Mouse (Mus musculus) left cerebral cortex, adult 8-10 months (tissue): ENCODE results near the gene Mrc1. TPM values are rescaled to one million over a fixed set of nuclear protein-coding genes. Genes with fewer than 3 reads are reported as not detected.
"Not testable (repeated sequence)": the region's sequence is repeated elsewhere in the genome, so short reads cannot be mapped to it uniquely, and the experiment has no call there.

Experiments
- DNase-seq, 2 experiments: peaks; one replicate each; pipeline ENCODE4 v3.0.0; 2022; ENCODE audit warnings: low spot score in 2 of 2
- total RNA-seq, 4 experiments: library from RNA; stranded (reverse); gene quantifications; 2 replicates each; pipeline ENCODE4 v1.2.4; 2022

Gene Mrc1
- 1 to 10 TPM; 3.2 to 5.0 (median 4.3) TPM for total RNA-seq

GRCm38 (mm10) chr2:14229149-14229548, at the start of gene Mrc1:
Gene Mrc1 (plus strand): TSS chr2:14229392.
- no peak for DNase-seq

- DNase-seq, result no peak
Measured at GRCm38 (mm10) chr2:14184375-14184774, 44.8 kb upstream of the Mrc1 start.

- DNase-seq, result no peak
Measured at GRCm38 (mm10) chr2:14190684-14191083, 38.5 kb upstream of the Mrc1 start.

- DNase-seq, result no peak
Measured at GRCm38 (mm10) chr2:14191601-14192000, 37.6 kb upstream of the Mrc1 start.

GRCm38 (mm10) chr2:14192046-14192445, 37.1 kb upstream of the Mrc1 start:
- DNase-seq, result no peak

- DNase-seq, result not testable (repeated sequence)
Measured at GRCm38 (mm10) chr2:14198325-14198903, 30.8 kb upstream of the Mrc1 start.

- no peak for DNase-seq
Measured at GRCm38 (mm10) chr2:14199621-14200020, 29.6 kb upstream of the Mrc1 start.

GRCm38 (mm10) chr2:14200879-14201445, 28.2 kb upstream of the Mrc1 start:
- not testable (repeated sequence) for DNase-seq

GRCm38 (mm10) chr2:14204308-14204707, 24.9 kb upstream of the Mrc1 start:
- DNase-seq, result no peak

GRCm38 (mm10) chr2:14206798-14207197, 22.4 kb upstream of the Mrc1 start:
- no peak for DNase-seq

- no peak for DNase-seq
Measured at GRCm38 (mm10) chr2:14210731-14211130, 18.5 kb upstream of the Mrc1 start.

GRCm38 (mm10) chr2:14211606-14212005, 17.6 kb upstream of the Mrc1 start:
- no peak for DNase-seq

GRCm38 (mm10) chr2:14214764-14215163, 14.4 kb upstream of the Mrc1 start:
- DNase-seq, result no peak

- DNase-seq, result no peak
Measured at GRCm38 (mm10) chr2:14216653-14217052, 12.5 kb upstream of the Mrc1 start.

GRCm38 (mm10) chr2:14218126-14218525, 11.1 kb upstream of the Mrc1 start:
- no peak for DNase-seq

GRCm38 (mm10) chr2:14224387-14224786, 4.8 kb upstream of the Mrc1 start:
- DNase-seq, result no peak

- no peak for DNase-seq
Measured at GRCm38 (mm10) chr2:14228495-14228894, 697 bp upstream of the Mrc1 start.

- no peak for DNase-seq
Measured at GRCm38 (mm10) chr2:14229979-14230378, 787 bp downstream of the Mrc1 start.

GRCm38 (mm10) chr2:14232897-14233296, 3.7 kb downstream of the Mrc1 start:
- no peak for DNase-seq

- DNase-seq, result no peak
Measured at GRCm38 (mm10) chr2:14233983-14234382, 4.8 kb downstream of the Mrc1 start.

GRCm38 (mm10) chr2:14235319-14235718, 6.1 kb downstream of the Mrc1 start:
- DNase-seq, result no peak

- DNase-seq, result no peak
Measured at GRCm38 (mm10) chr2:14236920-14237319, 7.7 kb downstream of the Mrc1 start.

- no peak for DNase-seq
Measured at GRCm38 (mm10) chr2:14237723-14238122, 8.5 kb downstream of the Mrc1 start.

- no peak for DNase-seq
Measured at GRCm38 (mm10) chr2:14239151-14239550, 10.0 kb downstream of the Mrc1 start.
